Mouse (Mus musculus) bone marrow, adult 2 months (tissue): ENCODE data around the gene Ifi27l2b.

Experiments
- CTCF ChIP-seq: fragments of 200-500 bp; IDR thresholded peaks from 2 replicates; pipeline ENCODE4 v1.5.1; 2011; ENCODE audit warnings: low read length, control low read depth; ENCODE audit not compliant: control insufficient read depth, insufficient read depth
- POLR2A ChIP-seq: fragments of 200-500 bp; IDR thresholded peaks from 2 replicates; pipeline ENCODE4 v1.6.1; 2011; ENCODE audit warnings: low read depth, mild to moderate bottlenecking, control low read depth, low read length, borderline replicate concordance; ENCODE audit not compliant: control insufficient read depth

DNA sequence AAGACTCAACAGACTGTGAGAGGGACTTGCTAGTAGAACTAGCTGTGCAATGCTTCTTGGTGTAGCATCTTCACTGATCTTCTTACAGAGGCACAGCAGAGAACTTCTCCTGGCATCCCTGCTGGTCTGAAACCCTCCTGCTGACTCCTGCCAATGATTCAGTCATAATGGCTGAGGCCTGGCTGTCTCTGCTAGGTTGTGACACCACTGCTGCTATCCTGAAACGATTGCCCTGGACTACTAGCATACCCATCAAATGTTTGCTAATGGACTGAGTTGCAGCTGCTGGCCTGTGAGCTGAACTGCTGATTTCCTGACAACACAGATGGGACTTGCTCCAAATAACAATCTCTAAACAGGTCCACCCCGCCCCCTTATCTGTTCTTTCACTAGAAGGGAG is 17.5 kb upstream of the Ifi27l2b start:
- TF ChIP-seq POLR2A: no peak
- no peak for TF ChIP-seq CTCF
